Mouse (Mus musculus) adrenal gland, adult 2 months (tissue): ENCODE measurements at regions not wholly inside any gene's neighbourhood (a gene's known extent, or its start where the extent isn't known, plus 50 kb on each side); places are given as distances from the start of the nearest gene placed in this dataset.
A peak's percentile ranks its signal among the peaks of the same experiment; 100 is the strongest.

Experiments used
- DNase-seq: peaks from one replicate; pipeline ENCODE4 v3.0.0; 2021

- DNase-seq, result no peak
Observed at GRCm38 (mm10) chr10:12061069-12061861, 718.1 kb downstream of the Epm2a start.

- no peak for DNase-seq
Observed at GRCm38 (mm10) chr10:12062302-12062701, 719.1 kb downstream of the Epm2a start.

- no peak for DNase-seq
Observed at GRCm38 (mm10) chr10:12083961-12084360, 740.8 kb downstream of the Epm2a start.

GRCm38 (mm10) chr10:12092521-12092920, 749.3 kb downstream of the Epm2a start:
- DNase-seq, result no peak

GRCm38 (mm10) chr10:12096678-12097077, 753.5 kb downstream of the Epm2a start:
- no peak for DNase-seq

GRCm38 (mm10) chr10:12107001-12107418, 762.2 kb downstream of the Utrn start:
- peak; percentile 28 for DNase-seq

GRCm38 (mm10) chr10:12111720-12112119, 757.4 kb downstream of the Utrn start:
- no peak for DNase-seq

GRCm38 (mm10) chr10:12115767-12116166, 753.4 kb downstream of the Utrn start:
- no peak for DNase-seq

GRCm38 (mm10) chr10:12116662-12117303, 752.4 kb downstream of the Utrn start:
- no peak for DNase-seq

GRCm38 (mm10) chr10:12124272-12124671, 744.9 kb downstream of the Utrn start:
- DNase-seq, result no peak

- no peak for DNase-seq
Observed at GRCm38 (mm10) chr10:12129486-12129885, 739.7 kb downstream of the Utrn start.

- no peak for DNase-seq
Observed at GRCm38 (mm10) chr10:12144691-12145090, 724.5 kb downstream of the Utrn start.

GRCm38 (mm10) chr10:12146942-12147537, 722.1 kb downstream of the Utrn start:
- DNase-seq, result no peak

GRCm38 (mm10) chr10:12170243-12170642, 698.9 kb downstream of the Utrn start:
- DNase-seq, result no peak

- no peak for DNase-seq
Observed at GRCm38 (mm10) chr10:12174200-12174818, 694.9 kb downstream of the Utrn start.

GRCm38 (mm10) chr10:12175141-12175540, 694.0 kb downstream of the Utrn start:
- peak; percentile 10 for DNase-seq

- no peak for DNase-seq
Observed at GRCm38 (mm10) chr10:12177482-12177881, 691.7 kb downstream of the Utrn start.

GRCm38 (mm10) chr10:12180965-12181364, 688.2 kb downstream of the Utrn start:
- DNase-seq, result peak; percentile 38

- DNase-seq, result no peak
Observed at GRCm38 (mm10) chr10:12186918-12187639, 682.1 kb downstream of the Utrn start.

GRCm38 (mm10) chr10:12187669-12188342, 681.4 kb downstream of the Utrn start:
- no peak for DNase-seq

GRCm38 (mm10) chr10:12190435-12190834, 678.7 kb downstream of the Utrn start:
- no peak for DNase-seq
